Mouse (Mus musculus): ENCODE results near the gene Ddx24.

DNA sequence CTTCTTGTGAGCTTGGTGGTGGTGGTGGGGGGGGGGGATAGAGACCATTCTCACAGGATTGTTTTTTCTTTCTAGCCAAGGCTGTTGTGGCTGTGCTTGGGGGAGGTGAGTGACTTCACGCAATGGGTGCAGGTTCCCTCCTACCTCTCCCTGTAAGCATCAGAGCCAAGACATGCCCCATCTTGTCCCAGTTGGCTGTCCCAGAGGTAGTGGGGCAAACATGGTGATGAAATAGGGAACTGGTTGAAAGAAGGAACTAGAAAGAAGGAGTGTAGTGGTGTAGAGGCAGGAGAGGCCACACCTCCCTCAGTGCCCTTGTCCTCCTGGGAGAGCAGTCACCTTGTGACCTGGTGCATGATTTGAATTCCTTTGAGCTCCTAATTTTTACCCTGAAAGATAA, 12.0 kb upstream of the Ddx24 start:
- TF ChIP-seq CTCF (conservative IDR thresholded peaks at IDR 0.05; ENCODE audit: low read length): no peak
- no peak for TF ChIP-seq NANOG (IDR thresholded peaks at IDR 0.05; ENCODE audit: borderline replicate concordance, low read length)
